51 mouse cellular contexts compared by ENCODE assay signal in the genomic region with DNA sequence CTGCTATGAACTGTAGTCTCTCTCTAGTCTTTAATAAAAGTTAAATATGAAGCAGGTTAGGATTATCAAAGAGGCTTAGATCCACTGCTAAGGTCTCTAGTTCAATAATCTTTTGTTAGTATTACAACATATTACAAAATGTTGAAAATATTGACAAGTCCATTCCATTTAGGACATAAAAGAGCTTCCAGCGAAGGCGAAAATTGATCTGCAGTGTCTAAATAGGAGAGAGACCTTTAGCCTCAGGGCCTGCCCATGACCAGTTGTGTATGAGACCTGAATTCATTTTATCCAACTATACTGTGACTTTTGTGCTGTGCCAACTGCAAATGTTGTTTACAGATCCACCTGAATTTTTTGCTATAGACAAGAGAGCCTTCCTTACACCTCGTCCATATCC. TPM values are rescaled to one million over a fixed set of nuclear protein-coding genes. Genes with fewer than 3 reads are reported as not detected.
"Had no signal": no experiment of that assay in that cellular context is flagged by ENCODE, and none has a peak within 500 bp of the region (broad histone marks: within the 10 kb centered on the region; RNA-seq: fewer than 3 reads in every experiment).

No protein-coding gene starts in this region.

- H3K9ac ChIP-seq: heart, embryonic 12.5 days; heart, embryonic 13.5 days; heart, embryonic 15.5 days; hindbrain, embryonic 12.5 days; hindbrain, embryonic 13.5 days; hindbrain, embryonic 14.5 days; hindbrain, embryonic 15.5 days; intestine, embryonic 15.5 days; kidney, embryonic 15.5 days had no signal

- DNase-seq: heart, adult 2 months; heart, postnatal 10 days; heart, postnatal 14 days; heart, postnatal 36 days; heart, postnatal 4 days; kidney, adult 11 months; kidney, adult 18-20 months; kidney, adult 2 months; kidney, adult 8-10 months; kidney, adult 9 months; kidney, postnatal 10 days; kidney, postnatal 14 days; kidney, postnatal 25 days; kidney, postnatal 36 days; kidney, postnatal 4 days; layer of hippocampus, adult 9-11 months had no signal

- H3K4me3 ChIP-seq: heart, adult 2 months; heart, embryonic 10.5 days; heart, embryonic 12.5 days; heart, embryonic 13.5 days; heart, embryonic 15.5 days; hindbrain, embryonic 10.5 days; hindbrain, embryonic 12.5 days; hindbrain, embryonic 13.5 days; hindbrain, embryonic 15.5 days; intestine, embryonic 15.5 days; kidney, embryonic 15.5 days; layer of hippocampus, adult 2 months had no signal

- H3K4me1 ChIP-seq: heart, embryonic 10.5 days; heart, embryonic 12.5 days; heart, embryonic 13.5 days; heart, embryonic 15.5 days; hindbrain, embryonic 10.5 days; hindbrain, embryonic 12.5 days; hindbrain, embryonic 13.5 days; hindbrain, embryonic 15.5 days; intestine, embryonic 15.5 days; kidney, embryonic 15.5 days had no signal

- H3K4me2 ChIP-seq: heart, embryonic 11.5 days; heart, embryonic 12.5 days; heart, embryonic 13.5 days; heart, embryonic 15.5 days; hindbrain, embryonic 12.5 days; hindbrain, embryonic 13.5 days; hindbrain, embryonic 14.5 days; hindbrain, embryonic 15.5 days; intestine, embryonic 15.5 days; kidney, embryonic 15.5 days had no signal

- H3K36me3 ChIP-seq: heart, embryonic 10.5 days; heart, embryonic 12.5 days; heart, embryonic 13.5 days; heart, embryonic 15.5 days; hindbrain, embryonic 10.5 days; hindbrain, embryonic 12.5 days; hindbrain, embryonic 13.5 days; hindbrain, embryonic 15.5 days; intestine, embryonic 15.5 days; kidney, embryonic 15.5 days had no signal

- H3K27me3 ChIP-seq: heart, embryonic 12.5 days; heart, embryonic 13.5 days; heart, embryonic 15.5 days; hindbrain, embryonic 12.5 days; hindbrain, embryonic 13.5 days; hindbrain, embryonic 15.5 days; intestine, embryonic 15.5 days; kidney, embryonic 15.5 days had no signal

- H3K9me3 ChIP-seq: heart, embryonic 10.5 days; heart, embryonic 12.5 days; heart, embryonic 13.5 days; heart, embryonic 15.5 days; hindbrain, embryonic 10.5 days; hindbrain, embryonic 12.5 days; hindbrain, embryonic 13.5 days; hindbrain, embryonic 15.5 days; intestine, embryonic 15.5 days; kidney, embryonic 15.5 days had no signal

- H3K27ac ChIP-seq: heart, adult 2 months; heart, embryonic 10.5 days; heart, embryonic 13.5 days; heart, embryonic 15.5 days; hindbrain, embryonic 10.5 days; hindbrain, embryonic 12.5 days; hindbrain, embryonic 13.5 days; hindbrain, embryonic 14.5 days; hindbrain, embryonic 15.5 days; hindbrain, postnatal 0 days; intestine, embryonic 15.5 days; kidney, embryonic 15.5 days; kidney, postnatal 0 days; layer of hippocampus, adult 2 months had no signal

- ATAC-seq: hindbrain, embryonic 16.5 days; hindbrain, postnatal 0 days; inflammation-experienced regulatory T-cells, adult 6 months; intestine, embryonic 15.5 days; intestine, embryonic 16.5 days; intestine, postnatal 0 days had no signal

RNA-seq across cellular contexts. Expression of gene Hsd3b5, which starts 0.4 kb away (rescaled TPM):
- total RNA-seq: heart, adult 2 months; heart, adult 8-10 months; heart, postnatal 10 days; heart, postnatal 14 days; heart, postnatal 25 days; heart, postnatal 36 days; heart, postnatal 4 days; hematopoietic stem cell, adult 5-6 weeks; hindbrain, postnatal 0 days; layer of hippocampus, adult 18-20 months; layer of hippocampus, adult 2 months; layer of hippocampus, adult 8-10 months; layer of hippocampus, postnatal 10 days; layer of hippocampus, postnatal 14 days; layer of hippocampus, postnatal 25 days had no signal
- polyA plus RNA-seq: heart, adult 2 months; heart, embryonic 10.5 days; heart, embryonic 11.5 days; heart, embryonic 12.5 days; heart, embryonic 13.5 days; heart, embryonic 14.5 days; heart, embryonic 15.5 days; heart, embryonic 16.5 days; heart, postnatal 0 days; hindbrain, embryonic 10.5 days; hindbrain, embryonic 11.5 days; hindbrain, embryonic 12.5 days; hindbrain, embryonic 13.5 days; hindbrain, embryonic 14.5 days; hindbrain, embryonic 15.5 days; hindbrain, embryonic 16.5 days; hindbrain, postnatal 0 days; inflammation-experienced regulatory T-cells, adult 6 months; intestine, embryonic 14.5 days; intestine, embryonic 15.5 days; intestine, embryonic 16.5 days; intestine, postnatal 0 days; kidney, embryonic 14.5 days; kidney, embryonic 15.5 days; kidney, embryonic 16.5 days; large intestine, adult 2 months had no signal

RNA-seq across cellular contexts. Expression of gene Gm10681, which starts 41.0 kb away (rescaled TPM):
- total RNA-seq: heart, adult 2 months; heart, adult 8-10 months; heart, postnatal 10 days; heart, postnatal 14 days; heart, postnatal 25 days; heart, postnatal 36 days; heart, postnatal 4 days; hematopoietic stem cell, adult 5-6 weeks; hindbrain, postnatal 0 days; layer of hippocampus, adult 18-20 months; layer of hippocampus, adult 2 months; layer of hippocampus, adult 8-10 months; layer of hippocampus, postnatal 10 days; layer of hippocampus, postnatal 14 days; layer of hippocampus, postnatal 25 days had no signal
- polyA plus RNA-seq: heart, adult 2 months; heart, embryonic 11.5 days; heart, embryonic 12.5 days; heart, embryonic 13.5 days; heart, embryonic 14.5 days; heart, embryonic 15.5 days; heart, embryonic 16.5 days; heart, postnatal 0 days; hindbrain, embryonic 10.5 days; hindbrain, embryonic 11.5 days; hindbrain, embryonic 12.5 days; hindbrain, embryonic 13.5 days; hindbrain, embryonic 15.5 days; hindbrain, embryonic 16.5 days; hindbrain, postnatal 0 days; inflammation-experienced regulatory T-cells, adult 6 months; intestine, embryonic 14.5 days; intestine, embryonic 15.5 days; intestine, embryonic 16.5 days; intestine, postnatal 0 days; large intestine, adult 2 months had no signal
